Mouse (Mus musculus) forebrain, embryonic 16.5 days (tissue): Measurements from ENCODE around the gene Ppdpf. TPM values are rescaled to one million over a fixed set of nuclear protein-coding genes. Genes with fewer than 3 reads are reported as not detected.
A peak's percentile ranks its signal among the peaks of the same experiment; 100 is the strongest.
"Not testable (repeated sequence)": the region's sequence is repeated elsewhere in the genome, so short reads cannot be mapped to it uniquely, and the experiment has no call there.

Experiments used
- ATAC-seq: fragments of 200-750 bp; cut with Nextera tagmentation; 2 replicates; pipeline ENCODE4 v1.8.0; 2017; ENCODE audit warnings: mild to moderate bottlenecking, moderate library complexity
- H3K27ac ChIP-seq: fragments of 300-500 bp; sonication (generic); 2 replicates; pipeline ENCODE4 v1.5.1; 2014; ENCODE audit warnings: low read length, control low read depth
- H3K27me3 ChIP-seq: fragments of 300-500 bp; sonication (generic); replicated peaks from 2 replicates; pipeline ENCODE4 v1.6.1; 2014; ENCODE audit warnings: low read length; ENCODE audit not compliant: control insufficient read depth, insufficient read depth
- H3K36me3 ChIP-seq: fragments of 300-500 bp; sonication (generic); 2 replicates; pipeline ENCODE4 v1.6.1; 2014; ENCODE audit not compliant: control insufficient read depth, insufficient read depth
- H3K4me1 ChIP-seq: fragments of 300-500 bp; sonication (generic); replicated peaks from 2 replicates; pipeline ENCODE4 v1.6.1; 2014; ENCODE audit warnings: low read length; ENCODE audit not compliant: control insufficient read depth, insufficient read depth
- H3K4me2 ChIP-seq: fragments of 300-500 bp; sonication (generic); 2 replicates; pipeline ENCODE4 v1.6.1; 2014; ENCODE audit warnings: mild to moderate bottlenecking, low read length, control low read depth
- H3K4me3 ChIP-seq: fragments of 300-500 bp; sonication (generic); replicated peaks from 2 replicates; pipeline ENCODE4 v1.5.1; 2014; ENCODE audit warnings: mild to moderate bottlenecking, low read length, control low read depth
- H3K9ac ChIP-seq: fragments of 300-500 bp; sonication (generic); replicated peaks from 2 replicates; pipeline ENCODE4 v1.6.1; 2014; ENCODE audit warnings: low read depth, low read length, control low read depth
- H3K9me3 ChIP-seq: fragments of 300-500 bp; sonication (generic); 2 replicates; pipeline ENCODE4 v1.6.1; 2016; ENCODE audit warnings: low read length; ENCODE audit not compliant: control insufficient read depth
- WGBS: fragments of 180-500 bp; shearing (Covaris S2); extraction: QIAGEN DNeasy Blood & Tissue Kit; methylation state at CpG from one replicate; pipeline ENCODE4 v1.1.7; 2014; 5-methylcytosine and 5-hydroxymethylcytosine counted together
- polyA plus RNA-seq: library from polyadenylated mRNA; unstranded; fragments of >200 nt; fragmentation: Nextera tagmentation; extraction: Ambion mirVana; gene quantifications from 2 replicates; pipeline ENCODE4 v1.2.1, GENCODE M21; 2015

Gene Ppdpf
- polyA plus RNA-seq, 1 experiment from 2014 or later: 453 TPM

GRCm38 (mm10) chr2:181186635-181187034 is 412 bp upstream of the Ppdpf start:
- peak overlapping the region; percentile 79 for H3K4me3 ChIP-seq
- H3K4me2 ChIP-seq: peak overlapping the region; percentile 55
- peak overlapping the region; percentile 93 for H3K27ac ChIP-seq
- peaks cover 12% of the 10 kb centered on the region for H3K4me1 ChIP-seq
- H3K9ac ChIP-seq: peak overlapping the region; percentile 97
- under 1% methylated on average over 14 of the region's 14 CpGs for whole genome bisulfite sequencing
- H3K27me3 ChIP-seq: no peaks in the 10 kb centered on the region
- peak; percentile 87 for ATAC-seq
- no peaks in the 10 kb centered on the region for H3K9me3 ChIP-seq
- H3K36me3 ChIP-seq: peaks cover 2% of the 10 kb centered on the region; the same call in 1 of the 2 replicates

- H3K4me3 ChIP-seq: peak overlapping the region; percentile 79
- H3K27me3 ChIP-seq: no peaks in the 10 kb centered on the region
- H3K4me2 ChIP-seq: peak overlapping the region; percentile 55
- peaks cover 12% of the 10 kb centered on the region for H3K4me1 ChIP-seq
- peaks cover 2% of the 10 kb centered on the region; the same call in 1 of the 2 replicates for H3K36me3 ChIP-seq
- peak overlapping the region; percentile 32; the same call in 1 of the 2 replicates for H3K27ac ChIP-seq
- 85% methylated on average over 2 of the region's 2 CpGs for WGBS
- H3K9me3 ChIP-seq: no peaks in the 10 kb centered on the region
- H3K9ac ChIP-seq: peak overlapping the region; percentile 16; the same call in 1 of the 2 replicates
- no peak for ATAC-seq
These were observed 1.6 kb downstream of the Ppdpf start for GRCm38 (mm10) chr2:181188681-181189080.

GRCm38 (mm10) chr2:181189321-181189720 is 2.3 kb downstream of the Ppdpf start:
- Histone ChIP-seq H3K36me3 (peaks cover 2% of the 10 kb centered on the region; the same call in 1 of the 2 replicates), H3K27ac (no peak overlapping the region), H3K4me1 (peaks cover 12% of the 10 kb centered on the region), H3K9ac (no peak overlapping the region), H3K9me3 (no peaks in the 10 kb centered on the region), H3K4me3 (no peak overlapping the region), H3K27me3 (no peaks in the 10 kb centered on the region), H3K4me2 (no peak overlapping the region)
- 98% methylated on average over 1 of the region's 1 CpGs for WGBS
- ATAC-seq: no peak

DNA sequence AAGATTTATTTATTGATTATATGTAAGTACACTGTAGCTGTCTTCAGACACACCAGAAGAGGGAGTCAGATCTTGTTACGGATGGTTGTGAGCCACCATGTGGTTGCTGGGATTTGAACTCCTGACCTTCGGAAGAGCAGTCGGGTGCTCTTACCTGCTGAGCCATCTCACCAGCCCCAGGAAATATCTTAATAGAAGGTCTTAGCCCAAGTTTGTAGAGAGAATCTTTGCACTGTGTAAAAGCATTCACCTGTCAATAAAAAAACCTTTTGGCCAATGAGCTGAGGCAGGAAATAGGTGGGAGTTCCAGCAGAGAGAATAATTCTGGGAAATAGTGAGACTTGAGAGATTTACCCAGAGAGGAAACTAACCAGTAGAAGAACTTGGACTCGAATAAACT is 4.3 kb downstream of the Ppdpf start:
- ATAC-seq, H3K9me3 ChIP-seq: not testable (repeated sequence)

GRCm38 (mm10) chr2:181191936-181192335 is 4.9 kb downstream of the Ppdpf start:
- 66% methylated on average over 4 of the region's 4 CpGs for WGBS

More for the DNA sequence above, 4.3 kb downstream of the Ppdpf start:
- not testable (repeated sequence) for H3K4me2 ChIP-seq, H3K9ac ChIP-seq, H3K4me1 ChIP-seq, H3K4me3 ChIP-seq, H3K27ac ChIP-seq, H3K36me3 ChIP-seq, H3K27me3 ChIP-seq
- WGBS: 76% methylated on average over 4 of the region's 4 CpGs

DNA sequence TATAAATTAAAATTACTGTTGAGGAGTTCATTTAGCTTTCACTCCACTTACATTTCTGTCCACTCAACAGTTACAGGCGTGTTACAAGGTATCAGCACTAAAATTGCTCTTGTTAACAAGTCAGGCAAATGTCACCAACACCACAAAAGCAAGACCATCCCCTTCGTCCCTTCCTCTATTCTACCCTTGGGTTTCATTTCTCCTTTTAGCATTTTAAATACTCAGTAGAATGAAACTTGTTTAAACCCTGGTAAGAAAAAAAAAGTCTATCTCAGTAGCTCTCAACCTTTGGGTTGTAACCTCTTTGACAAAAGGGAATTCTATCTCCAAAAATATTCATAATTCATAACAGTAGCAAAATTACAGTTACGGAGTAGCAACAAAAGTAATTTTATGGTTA is 6.0 kb downstream of the Ppdpf start:
- Histone ChIP-seq H3K36me3 (peaks cover 2% of the 10 kb centered on the region; the same call in 1 of the 2 replicates), H3K9ac (no peak overlapping the region), H3K4me3 (no peak overlapping the region), H3K4me1 (peaks cover 9% of the 10 kb centered on the region), H3K27me3 (no peaks in the 10 kb centered on the region), H3K27ac (no peak overlapping the region), H3K9me3 (no peaks in the 10 kb centered on the region), H3K4me2 (no peak overlapping the region)
- 80% methylated on average over 3 of the region's 3 CpGs for WGBS
- no peak for ATAC-seq

More at GRCm38 (mm10) chr2:181191936-181192335, 4.9 kb downstream of the Ppdpf start:
- no peak overlapping the region for H3K4me3 ChIP-seq
- H3K27me3 ChIP-seq: no peaks in the 10 kb centered on the region
- peaks cover 9% of the 10 kb centered on the region for H3K4me1 ChIP-seq
- H3K4me2 ChIP-seq: no peak overlapping the region
- H3K9ac ChIP-seq: no peak overlapping the region
- H3K27ac ChIP-seq: no peak overlapping the region
- H3K36me3 ChIP-seq: peaks cover 2% of the 10 kb centered on the region; the same call in 1 of the 2 replicates
- H3K9me3 ChIP-seq: no peaks in the 10 kb centered on the region
- no peak for ATAC-seq

DNA sequence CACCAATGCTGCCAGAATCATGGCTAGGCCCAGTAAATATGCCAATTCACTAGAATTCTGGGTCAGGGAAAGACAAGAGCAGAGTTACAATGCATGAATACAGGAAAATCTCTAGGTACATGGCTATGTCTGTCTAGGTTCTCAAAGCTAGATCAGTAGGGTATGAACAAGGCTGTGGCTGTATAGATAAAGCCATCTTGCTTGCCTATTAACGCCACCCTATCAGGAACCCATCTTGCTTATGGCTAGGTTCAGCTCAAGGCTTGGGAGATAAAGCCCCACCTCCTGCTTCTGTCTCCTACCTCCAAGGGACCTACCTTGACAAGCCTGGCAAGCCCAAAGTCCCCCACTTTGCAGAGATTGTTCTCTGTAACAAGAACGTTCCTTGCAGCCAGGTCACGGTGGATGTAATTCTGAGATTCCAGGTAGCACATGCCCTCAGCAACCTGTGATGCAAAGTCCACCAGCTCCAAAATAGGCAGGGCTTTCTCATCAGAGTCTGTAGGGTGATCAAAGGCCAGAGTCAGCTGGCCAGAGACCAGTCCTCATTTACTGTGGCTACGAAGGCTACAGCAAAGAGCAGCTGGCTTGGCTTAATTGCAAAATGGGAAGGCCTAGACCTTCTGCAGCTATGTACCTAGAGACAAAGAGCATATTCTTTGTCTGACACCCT is 9.7 kb downstream of the Ppdpf start:
- H3K27ac ChIP-seq: no peak overlapping the region
- H3K9me3 ChIP-seq: no peaks in the 10 kb centered on the region
- 91% methylated on average over 4 of the region's 4 CpGs for WGBS

DNA sequence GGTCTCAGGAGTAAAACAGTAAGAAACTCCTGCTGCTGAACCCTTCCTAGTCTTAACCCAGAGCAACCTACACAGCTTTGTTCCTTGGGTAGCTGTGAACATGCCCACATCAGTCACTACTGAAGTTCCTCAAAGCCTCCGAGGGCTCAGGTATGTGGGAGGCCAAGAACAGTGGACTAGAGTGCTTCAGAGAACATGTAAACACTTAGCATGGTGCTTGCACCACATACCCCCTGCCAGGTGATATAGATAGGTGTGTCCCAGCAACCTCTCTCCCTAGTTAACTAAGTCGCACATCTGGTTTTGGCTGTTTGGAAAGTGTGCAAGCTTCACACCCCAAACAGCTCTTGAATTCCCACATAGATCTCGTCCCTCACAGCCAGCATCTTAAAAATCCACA is 14.6 kb downstream of the Ppdpf start:
- 75% methylated on average over 3 of the region's 3 CpGs for WGBS
- H3K4me1 ChIP-seq: no peaks in the 10 kb centered on the region
- no peak overlapping the region for H3K4me3 ChIP-seq
- H3K9me3 ChIP-seq: no peaks in the 10 kb centered on the region
- no peak for ATAC-seq
- H3K36me3 ChIP-seq: no peaks in the 10 kb centered on the region
- H3K9ac ChIP-seq: no peak overlapping the region
- H3K27ac ChIP-seq: no peak overlapping the region
- no peaks in the 10 kb centered on the region for H3K27me3 ChIP-seq
- H3K4me2 ChIP-seq: no peak overlapping the region

More for the DNA sequence above, 9.7 kb downstream of the Ppdpf start:
- H3K27me3 ChIP-seq: no peaks in the 10 kb centered on the region
- no peak overlapping the region for H3K4me3 ChIP-seq
- no peak for ATAC-seq
- H3K4me2 ChIP-seq: no peak overlapping the region
- no peak overlapping the region for H3K9ac ChIP-seq
- no peaks in the 10 kb centered on the region for H3K36me3 ChIP-seq
- no peaks in the 10 kb centered on the region for H3K4me1 ChIP-seq

DNA sequence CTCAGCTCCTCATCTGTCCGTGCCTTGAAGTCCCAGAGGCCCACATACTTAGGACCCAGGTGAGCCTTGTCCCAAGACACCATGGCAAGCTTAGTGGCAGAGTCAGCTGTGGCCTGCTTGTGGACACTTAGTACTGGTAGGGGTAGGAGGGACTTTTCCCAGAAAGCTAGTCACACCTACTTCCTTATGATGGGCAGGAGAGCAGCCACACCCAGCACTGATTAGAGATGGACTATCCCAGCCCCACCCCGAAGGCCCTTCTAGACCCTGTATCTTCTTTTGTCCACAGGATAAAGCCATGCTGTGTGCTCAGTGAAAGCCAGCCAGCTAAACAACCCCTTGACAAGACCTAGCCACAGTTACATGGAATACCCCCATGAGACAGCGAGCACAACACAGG is 15.4 kb downstream of the Ppdpf start, which contains the start of gene Ptk6:
Ptk6 (minus strand) TSS at position 368 of the 400 bp plus-strand sequence.
- no peak for ATAC-seq
- Histone ChIP-seq H3K27ac (no peak within 1 kb of the TSS), H3K36me3 (no peaks in the 10 kb centered on the region), H3K4me3 (no peak within 1 kb of the TSS), H3K27me3 (no peaks in the 10 kb centered on the region), H3K9me3 (no peaks in the 10 kb centered on the region), H3K4me1 (no peaks in the 10 kb centered on the region), H3K9ac (no peak within 1 kb of the TSS), H3K4me2 (no peak within 1 kb of the TSS)
- WGBS: 88% methylated on average over 3 of the region's 3 CpGs
